Mouse (Mus musculus) spleen, adult 12 weeks (tissue): ENCODE measurements around the gene Sgcd.

Source experiments
- DNase-seq: peaks from one replicate; pipeline ENCODE4 v3.0.0; 2022; ENCODE audit warnings: low spot score

Sgcd gene

GRCm38 (mm10) chr11:47139271-47139670 is 849.5 kb downstream of the Sgcd start:
- DNase-seq = no peak

- no peak for DNase-seq
Measured at GRCm38 (mm10) chr11:47132410-47132809, 856.4 kb downstream of the Sgcd start.

DNA sequence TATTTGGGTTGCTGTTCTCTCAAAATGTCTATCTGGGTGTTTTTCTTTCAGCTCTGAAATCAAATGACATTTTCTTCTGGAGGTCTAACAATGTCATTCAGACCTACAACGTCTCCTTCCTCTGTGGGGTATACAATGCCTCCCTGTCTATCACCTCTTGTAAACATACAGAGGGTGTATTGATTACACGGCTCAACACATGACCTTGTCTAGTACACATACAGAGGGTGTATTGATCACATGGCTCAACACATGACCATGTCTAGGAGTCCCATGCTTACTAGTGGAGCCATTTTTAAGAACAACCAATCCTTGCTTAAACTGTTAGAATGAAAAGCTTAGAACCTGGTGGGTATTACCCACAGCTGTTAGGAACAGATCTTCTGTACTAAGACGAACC is 858.3 kb downstream of the Sgcd start:
- DNase-seq = no peak

- no peak for DNase-seq
Measured at GRCm38 (mm10) chr11:47129992-47130391, 858.8 kb downstream of the Sgcd start.

- DNase-seq = no peak
Measured at GRCm38 (mm10) chr11:47129166-47129565, 859.6 kb downstream of the Sgcd start.

GRCm38 (mm10) chr11:47128331-47128730 is 860.4 kb downstream of the Sgcd start:
- no peak for DNase-seq

DNA sequence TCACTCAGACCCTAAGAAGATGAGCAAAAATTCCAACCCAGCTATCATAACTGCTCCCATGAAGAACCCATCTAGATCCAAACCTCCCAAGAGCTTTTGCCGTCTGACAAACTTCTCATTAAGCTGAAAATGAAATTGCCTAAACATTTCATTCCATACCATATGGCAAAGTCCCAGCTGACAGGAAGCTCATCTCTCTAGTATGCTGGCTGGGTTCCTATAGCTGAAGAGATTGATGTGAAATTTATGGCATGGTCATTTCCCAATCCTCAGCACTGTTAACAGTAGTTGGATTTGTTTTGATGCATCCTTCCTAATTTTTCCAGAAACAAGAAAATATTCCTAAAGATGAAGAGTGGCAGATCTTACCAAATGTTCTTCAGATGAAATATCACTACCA is 867.9 kb downstream of the Sgcd start:
- DNase-seq = no peak

DNA sequence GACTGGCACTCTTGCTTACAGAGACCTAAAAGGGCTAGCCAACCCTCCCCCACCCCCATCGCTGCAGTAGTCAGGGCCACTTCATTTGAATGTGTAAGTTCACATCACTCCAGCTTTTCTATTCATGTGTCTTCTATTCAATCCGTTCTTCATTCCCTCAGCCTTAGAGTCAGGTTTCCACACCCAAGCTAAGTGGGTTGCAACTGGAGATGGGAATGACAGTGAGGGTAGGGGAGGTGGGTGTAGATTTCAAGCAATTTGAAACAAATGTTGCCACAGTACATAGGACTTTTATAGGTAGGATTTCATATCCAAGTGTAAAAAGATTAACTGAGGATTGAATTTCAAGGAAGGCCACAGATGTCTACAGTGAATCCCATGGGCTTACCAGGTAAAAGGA is 870.9 kb downstream of the Sgcd start:
- no peak for DNase-seq

- no peak for DNase-seq
Measured at GRCm38 (mm10) chr11:47114366-47114765, 874.4 kb downstream of the Sgcd start.

GRCm38 (mm10) chr11:47113081-47113480 is 875.7 kb downstream of the Sgcd start:
- DNase-seq = no peak

DNA sequence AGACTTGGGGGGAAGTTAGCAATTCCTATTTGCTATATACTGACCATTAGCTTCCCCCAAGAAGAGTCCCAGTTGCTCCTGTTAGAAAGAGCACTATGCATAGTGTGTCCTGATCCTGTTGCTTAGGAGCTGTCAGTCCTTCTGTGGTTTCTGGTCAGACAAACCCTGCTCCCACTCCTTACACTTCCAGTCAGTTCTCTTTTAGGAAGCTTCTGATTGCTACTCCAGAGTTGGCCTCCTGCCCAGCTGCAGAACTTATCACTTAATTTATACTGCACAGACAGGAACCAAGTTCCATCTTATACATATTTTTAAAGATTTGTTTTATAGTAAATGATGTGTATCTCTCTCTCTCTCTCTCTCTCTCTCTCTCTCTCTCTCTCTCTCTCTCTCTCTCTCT is 878.5 kb downstream of the Sgcd start:
- DNase-seq = no peak

DNA sequence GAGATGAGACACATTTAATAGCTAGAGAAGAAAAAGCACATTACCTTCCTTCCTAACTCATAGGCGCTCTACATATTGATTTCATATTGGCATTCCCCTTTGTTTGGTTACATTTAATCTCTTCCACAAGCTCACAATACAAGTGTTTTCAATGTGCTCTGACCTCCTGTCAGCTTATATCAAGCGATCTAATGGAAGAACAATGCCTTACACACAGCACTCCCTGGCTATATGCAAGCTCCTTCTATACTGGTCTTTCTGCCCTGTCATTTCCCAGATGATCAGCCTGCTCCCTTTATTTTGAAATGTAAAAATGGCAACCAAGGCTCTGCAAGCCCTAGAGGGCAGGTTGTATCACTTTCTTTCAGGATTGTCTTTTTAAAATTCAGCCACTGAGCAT is 881.1 kb downstream of the Sgcd start:
- no peak for DNase-seq

- no peak for DNase-seq
Measured at GRCm38 (mm10) chr11:47093296-47093912, 895.4 kb downstream of the Sgcd start.

DNA sequence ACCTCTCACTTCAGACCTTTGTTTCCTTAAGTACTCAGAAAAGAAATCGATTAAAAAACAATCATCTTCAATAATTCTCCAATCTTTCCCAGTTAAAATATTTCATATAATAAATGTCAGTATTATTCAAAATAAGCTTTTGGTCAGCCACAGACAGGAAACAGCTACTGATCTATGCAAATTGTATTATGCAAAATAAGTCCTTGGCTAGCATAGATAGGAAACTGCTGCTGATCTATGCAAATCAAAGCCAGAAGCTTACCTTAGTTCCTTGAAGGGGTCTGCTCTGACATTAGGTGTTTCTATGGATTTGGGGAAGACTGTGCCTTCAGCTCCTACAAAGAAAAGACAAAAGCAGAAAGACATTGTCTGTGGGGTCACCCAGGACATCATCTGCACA is 906.3 kb downstream of the Sgcd start:
- no peak for DNase-seq

GRCm38 (mm10) chr11:47073538-47073937 is 915.2 kb downstream of the Sgcd start:
- DNase-seq = no peak

DNA sequence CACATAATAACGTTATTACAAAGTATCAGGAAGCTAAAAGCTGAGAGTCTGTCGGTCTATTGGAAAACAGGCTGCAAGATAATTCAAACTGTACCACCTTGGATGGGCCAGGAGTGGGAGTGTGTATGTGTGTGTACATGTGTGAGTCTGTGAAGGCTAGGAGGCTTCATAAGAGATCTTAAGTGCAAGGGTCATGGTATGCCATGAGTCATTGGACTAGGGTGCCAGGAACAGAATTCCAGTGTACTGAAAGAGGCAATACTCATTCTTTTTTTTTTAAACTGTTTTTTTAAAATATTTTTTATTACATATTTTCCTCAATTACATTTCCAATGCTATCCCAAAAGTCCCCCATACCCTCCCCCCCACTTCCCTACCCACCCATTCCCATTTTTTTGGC is 917.6 kb downstream of the Sgcd start:
- DNase-seq = no peak

- no peak for DNase-seq
Measured at GRCm38 (mm10) chr11:47069769-47070384, 918.9 kb downstream of the Sgcd start.

DNA sequence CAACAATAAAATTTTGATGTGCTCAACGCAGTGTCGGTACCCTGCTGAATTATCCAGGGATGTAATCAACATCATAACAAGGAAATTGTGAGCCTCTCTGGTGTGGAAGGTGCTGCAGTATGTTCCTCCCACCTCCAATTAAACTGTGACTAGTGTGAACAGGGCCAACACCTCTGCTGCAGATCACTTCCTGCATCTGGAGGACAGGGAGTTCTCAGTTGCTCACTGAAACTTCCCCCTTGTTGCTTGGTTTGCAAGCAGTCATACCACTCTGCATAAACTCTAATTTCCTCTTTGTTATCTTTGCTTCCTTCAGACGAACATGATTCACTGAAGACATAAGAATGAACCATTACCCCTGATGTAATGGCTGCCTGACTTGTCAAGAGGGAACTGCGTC is 925.1 kb downstream of the Sgcd start:
- no peak for DNase-seq

DNA sequence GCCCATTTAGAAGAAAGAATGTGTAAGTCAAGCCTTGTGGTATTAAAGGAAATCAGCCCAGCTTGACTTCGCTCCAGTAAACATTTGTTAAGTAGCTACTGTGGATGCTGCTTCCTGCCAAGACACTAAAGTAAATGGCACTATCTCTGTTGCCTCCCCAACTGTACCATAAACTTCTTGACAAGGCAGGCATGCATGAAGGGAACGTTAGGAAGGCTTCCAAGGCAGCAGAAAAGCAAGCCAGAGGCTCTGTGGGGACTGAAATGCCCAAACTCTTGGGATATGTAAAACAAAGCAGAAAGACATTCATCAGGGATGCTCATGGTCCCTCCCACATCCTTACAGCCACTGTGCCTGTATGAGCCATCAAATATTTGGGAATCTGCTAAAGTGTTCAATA is 938.4 kb downstream of the Sgcd start:
- DNase-seq = no peak

GRCm38 (mm10) chr11:47049756-47050155 is 939.0 kb downstream of the Sgcd start:
- no peak for DNase-seq

- no peak for DNase-seq
Measured at GRCm38 (mm10) chr11:47032318-47032717, 956.5 kb downstream of the Sgcd start.

DNA sequence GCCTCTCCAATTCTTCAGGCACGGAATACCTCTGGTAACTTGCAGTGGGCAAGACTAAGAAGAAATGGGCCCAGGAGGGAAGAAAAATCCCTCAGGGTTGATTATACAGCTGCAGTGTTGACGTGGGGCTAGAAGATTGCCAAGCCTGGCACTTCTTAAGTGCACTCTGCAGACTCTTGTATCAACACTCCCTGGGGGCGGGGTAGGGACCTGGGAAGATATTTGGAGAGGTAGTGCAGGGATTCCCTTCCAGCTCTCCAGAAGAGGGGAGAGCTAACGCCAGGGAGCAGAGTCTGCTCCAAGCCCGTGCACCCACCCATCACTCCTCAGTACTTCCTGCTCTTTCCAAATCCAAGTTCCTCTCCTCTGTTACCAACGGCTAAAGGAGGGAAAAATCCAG is 967.9 kb downstream of the Sgcd start:
- no peak for DNase-seq

DNA sequence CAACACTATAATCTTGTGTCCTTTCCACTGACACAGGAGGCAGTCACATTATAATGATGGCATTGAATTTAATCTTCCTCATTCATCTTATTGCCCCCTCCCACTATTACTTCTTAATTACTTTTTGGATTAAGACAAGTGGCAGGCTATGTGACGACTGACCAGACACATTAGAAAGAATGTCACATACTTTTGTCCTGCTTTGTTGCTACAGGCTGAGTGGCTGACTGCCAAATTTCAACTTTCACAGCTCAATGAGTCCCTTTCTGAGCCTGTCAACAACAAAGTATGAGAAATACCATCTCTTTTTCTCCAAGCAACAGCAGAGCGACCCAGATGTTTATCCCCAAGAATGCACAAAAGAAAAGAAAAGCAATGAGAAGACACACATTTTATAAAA is 970.6 kb downstream of the Sgcd start:
- no peak for DNase-seq

GRCm38 (mm10) chr11:47015683-47016082 is 973.1 kb downstream of the Sgcd start:
- DNase-seq = no peak
